Mouse (Mus musculus) A20 (cell line): Measurements from ENCODE around the gene Spats2.
"Not testable (repeated sequence)": the region's sequence is repeated elsewhere in the genome, so short reads cannot be mapped to it uniquely, and the experiment has no call there.

ENCODE experiments used
- DNase-seq: peaks from one replicate; pipeline ENCODE4 v3.0.0-alpha.2; 2011; ENCODE audit warnings: low read depth, low spot score

Gene Spats2

GRCm38 (mm10) chr15:99138389-99138788 is 12.7 kb downstream of the Spats2 start:
- no peak for DNase-seq

DNA sequence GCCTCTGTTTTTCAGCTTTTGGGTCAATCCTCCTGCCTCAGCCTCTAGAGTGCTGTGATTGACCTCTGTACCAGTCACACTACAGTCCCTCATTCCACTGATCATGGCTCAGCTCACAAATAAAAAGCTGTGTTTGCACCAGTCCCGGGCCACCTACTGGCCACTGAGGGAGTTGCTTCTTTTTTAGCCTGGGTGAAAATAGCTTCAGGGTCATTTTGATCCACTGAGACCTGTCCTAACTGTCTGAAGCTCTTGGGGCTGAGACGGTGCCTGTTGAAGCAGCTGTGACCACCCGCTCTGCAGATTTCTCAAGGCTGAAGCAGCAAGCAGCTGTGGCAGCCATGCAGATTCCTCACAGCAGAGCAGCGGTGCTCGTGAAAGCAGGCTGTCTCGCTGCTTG is 14.0 kb downstream of the Spats2 start:
- peak; percentile 51 for DNase-seq

DNA sequence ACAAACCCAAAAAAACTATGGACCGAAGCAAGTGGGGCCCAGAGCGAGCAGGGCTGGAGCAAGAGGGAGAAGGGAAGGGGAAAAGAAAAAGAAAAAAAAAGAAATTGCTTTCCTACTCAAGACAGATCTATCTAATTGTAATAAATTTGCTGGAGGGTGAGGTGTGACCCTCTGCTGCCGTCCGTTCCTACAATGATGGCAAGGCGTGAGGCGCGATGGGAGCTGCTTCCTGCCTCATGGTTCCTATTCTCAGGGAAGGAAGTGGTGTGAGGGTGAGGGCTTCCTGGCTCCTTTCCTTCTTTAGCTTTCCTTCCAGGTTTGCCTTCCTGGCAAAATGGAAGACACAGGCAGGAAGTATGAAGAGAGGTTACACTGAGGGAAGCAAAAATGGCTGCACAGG is 24.8 kb downstream of the Spats2 start:
- no peak for DNase-seq

DNA sequence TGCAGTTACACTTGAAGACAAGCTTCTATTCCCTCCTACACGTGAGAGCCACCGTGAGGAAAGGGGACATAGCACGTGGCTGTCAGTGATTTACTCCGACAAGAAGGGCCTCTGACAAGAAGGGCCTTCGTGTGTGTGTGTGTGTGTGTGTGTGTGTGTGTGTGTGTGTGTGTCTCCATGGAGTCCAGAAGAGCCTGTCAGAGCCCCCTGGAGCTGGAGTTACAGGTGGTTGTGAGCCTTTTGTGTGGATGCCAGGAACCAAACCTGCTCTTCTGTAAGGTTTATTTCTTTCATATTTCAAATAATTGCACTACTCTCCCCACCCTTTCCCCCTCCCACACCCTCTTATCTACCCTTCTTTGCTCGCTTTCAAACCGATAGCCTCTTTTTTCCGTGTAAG is 25.6 kb downstream of the Spats2 start:
- DNase-seq: no peak

DNA sequence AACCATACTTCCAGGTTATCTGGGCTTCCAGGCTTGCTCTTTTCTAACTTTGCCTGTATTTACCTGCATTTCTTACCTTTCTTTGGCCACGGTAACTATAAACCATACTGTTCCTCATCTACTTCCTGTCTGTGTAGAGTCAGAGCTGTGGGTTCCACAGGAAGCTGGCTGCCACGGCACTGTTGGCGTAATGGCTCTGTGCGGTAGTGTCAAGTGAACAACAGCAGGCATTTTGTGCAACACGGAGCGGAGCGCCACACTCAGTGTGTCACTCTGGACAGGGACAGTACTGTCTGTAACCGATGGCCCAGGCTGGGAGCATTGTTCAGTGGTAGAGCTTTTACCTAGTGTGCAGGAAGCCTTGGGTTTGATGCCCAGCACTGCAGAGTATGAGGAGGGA is 27.8 kb downstream of the Spats2 start:
- no peak for DNase-seq

DNA sequence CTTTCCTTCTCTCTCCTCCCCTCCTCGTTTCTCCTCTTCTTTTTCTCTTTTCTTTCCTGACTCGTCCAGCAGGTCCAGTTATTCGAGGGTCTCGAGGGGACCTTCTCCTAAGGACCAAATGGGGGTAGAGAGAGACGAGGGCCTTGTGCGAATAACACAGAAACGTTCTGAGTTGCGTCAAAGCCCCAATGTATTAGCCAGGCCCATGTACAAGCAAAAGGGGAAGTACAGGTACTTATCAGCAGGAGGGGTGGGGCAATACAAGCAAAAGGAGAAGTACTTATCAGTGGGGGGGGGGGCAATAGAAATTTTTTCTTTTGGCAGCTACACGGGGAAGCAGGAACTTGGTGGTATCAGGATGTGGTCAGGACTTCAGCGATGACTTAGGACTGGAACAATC is 28.8 kb downstream of the Spats2 start:
- not testable (repeated sequence) for DNase-seq

- DNase-seq: no peak
Measured at GRCm38 (mm10) chr15:99163512-99164365, 38.0 kb downstream of the Spats2 start.

DNA sequence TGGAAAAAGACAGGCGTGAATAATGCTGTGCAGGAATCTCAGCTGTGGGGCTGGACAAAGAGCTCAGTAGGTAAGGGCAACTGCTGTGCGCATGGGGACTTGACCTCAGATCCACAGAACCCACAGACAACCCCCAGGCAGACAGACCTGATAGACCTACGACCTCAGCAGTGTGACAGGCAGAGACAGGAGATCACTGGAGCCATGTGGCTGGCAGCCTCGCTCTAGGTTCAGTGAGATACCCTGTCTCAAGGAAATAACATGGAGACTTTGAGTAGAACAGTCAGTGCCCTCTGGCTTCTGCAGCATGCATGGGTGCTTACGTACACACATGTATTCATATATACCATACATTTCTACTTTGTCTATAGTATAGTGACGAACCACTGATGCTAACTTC is 46.4 kb downstream of the Spats2 start:
- DNase-seq: no peak

GRCm38 (mm10) chr15:99179639-99180038 is 53.9 kb downstream of the Spats2 start:
- peak; percentile 14 for DNase-seq

- DNase-seq: no peak
Measured at GRCm38 (mm10) chr15:99184217-99184914, 58.6 kb downstream of the Spats2 start.

GRCm38 (mm10) chr15:99194358-99194757 is 68.6 kb downstream of the Spats2 start:
- no peak for DNase-seq

- DNase-seq: no peak
Measured at GRCm38 (mm10) chr15:99195043-99195442, 69.3 kb downstream of the Spats2 start.

DNA sequence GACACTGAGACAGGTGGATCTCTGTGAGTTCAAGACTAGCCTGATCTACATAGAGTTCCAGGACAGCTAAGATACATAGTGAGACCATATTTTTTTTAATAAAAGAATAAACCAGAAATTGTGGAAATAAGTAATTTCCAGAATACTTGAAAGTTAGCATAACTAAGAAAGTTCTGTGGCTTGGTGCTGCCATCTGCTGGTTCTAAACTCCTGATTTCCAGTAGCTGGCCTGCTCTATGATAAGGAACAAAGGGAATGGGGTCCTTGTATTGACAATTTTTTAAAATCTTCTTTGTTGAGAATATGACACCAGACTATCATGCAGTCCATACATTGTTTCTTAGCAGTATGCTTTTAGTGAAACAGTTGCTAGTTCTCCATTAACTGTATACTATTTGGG is 73.0 kb downstream of the Spats2 start:
- peak; percentile 29 for DNase-seq

GRCm38 (mm10) chr15:99205959-99206358 is 80.2 kb downstream of the Spats2 start:
- no peak for DNase-seq

DNA sequence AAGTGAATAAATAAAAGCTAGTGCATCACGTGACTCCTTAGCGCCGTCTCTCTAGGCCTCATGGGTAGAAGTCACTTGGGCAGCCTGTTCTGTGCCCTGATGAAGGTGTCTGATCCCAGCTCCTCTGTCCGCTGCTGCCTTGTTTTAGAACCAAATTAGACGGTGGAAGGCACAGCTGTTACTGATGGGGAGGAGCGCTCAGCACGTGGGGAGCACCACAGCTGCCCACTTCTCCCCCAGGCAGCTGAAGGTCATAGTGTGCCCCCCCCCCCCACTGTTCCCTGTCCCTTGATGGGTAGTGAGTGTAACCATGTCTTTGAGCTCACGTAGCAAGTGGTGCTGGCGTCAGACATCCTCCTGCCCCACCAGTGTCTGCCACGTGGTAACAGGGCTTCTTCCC is 87.5 kb downstream of the Spats2 start:
- no peak for DNase-seq

DNA sequence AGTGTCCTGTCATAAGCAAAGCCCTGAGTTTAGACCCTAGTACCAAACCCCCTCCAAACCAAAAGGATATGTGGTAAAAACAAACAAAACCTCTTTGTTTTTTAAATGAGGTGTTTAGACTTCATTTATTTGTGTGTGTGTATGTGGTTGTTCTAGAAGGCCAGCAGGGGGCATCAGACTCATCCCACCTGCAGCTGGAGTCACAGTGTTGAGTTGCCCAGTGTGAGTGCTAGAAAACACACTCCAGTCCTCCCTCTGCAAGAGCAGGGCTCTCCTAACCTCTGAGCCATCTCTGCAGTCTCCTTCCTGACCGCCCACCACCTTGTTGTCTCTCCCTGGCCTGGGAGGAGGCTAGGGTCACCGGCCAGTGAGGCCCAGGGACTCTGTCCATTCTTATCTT is 89.2 kb downstream of the Spats2 start:
- peak; percentile 63 for DNase-seq

- DNase-seq: no peak
Measured at GRCm38 (mm10) chr15:99215741-99216463, 90.2 kb downstream of the Spats2 start.

GRCm38 (mm10) chr15:99217630-99218029 is 91.9 kb downstream of the Spats2 start:
- DNase-seq: no peak

- no peak for DNase-seq
Measured at GRCm38 (mm10) chr15:99221315-99221952, 95.7 kb downstream of the Spats2 start.

- DNase-seq: no peak
Measured at GRCm38 (mm10) chr15:99222794-99223584, 97.3 kb downstream of the Spats2 start.

DNA sequence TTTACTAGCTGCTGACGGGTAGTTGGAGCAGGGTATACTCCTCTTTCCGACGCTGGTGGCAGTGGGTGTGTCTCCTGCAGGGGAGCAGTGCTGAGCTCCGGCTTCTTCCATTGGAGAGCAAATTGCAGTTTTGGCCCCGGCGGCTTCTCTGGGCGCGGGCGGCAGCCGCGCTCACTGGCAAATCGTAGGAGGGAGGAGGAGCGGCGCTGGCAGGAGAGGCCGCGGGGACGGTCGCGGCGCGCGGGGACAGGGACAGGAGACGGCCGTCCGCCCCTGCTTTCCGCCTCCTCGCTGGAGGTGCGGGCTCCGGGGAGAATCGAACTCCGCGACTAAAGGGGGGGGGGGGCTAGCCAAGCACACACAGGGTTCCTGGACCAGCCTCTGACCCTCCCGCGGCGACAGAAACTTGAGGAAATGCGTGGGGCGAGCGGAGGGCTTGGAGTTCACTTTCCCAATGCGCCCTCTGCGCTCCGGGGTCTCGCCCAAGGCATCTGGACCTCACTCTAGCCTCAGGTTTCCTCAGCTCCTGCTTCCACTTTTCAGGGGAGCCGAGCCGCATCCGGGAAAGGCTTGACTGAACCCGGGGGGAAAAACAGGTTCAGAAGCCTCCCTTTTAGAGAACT is 98.0 kb downstream of the Spats2 start:
- DNase-seq: no peak
